Mouse (Mus musculus) embryonic facial prominence, embryonic 15.5 days (tissue): ENCODE measurements at regions not wholly inside any gene's neighbourhood (a gene's known extent, or its start where the extent isn't known, plus 50 kb on each side); places are given as distances from the start of the nearest gene placed in this dataset.

Source experiments
- ATAC-seq: fragments of 200-750 bp; cut with Nextera tagmentation; 2 replicates; pipeline ENCODE4 v1.8.0; 2017; ENCODE audit warnings: low read depth, moderate TSS enrichment; ENCODE audit not compliant: insufficient number of reproducible peaks, low FRiP score, low TSS enrichment
- H3K27ac ChIP-seq: fragments of 300-500 bp; sonication (generic); replicated peaks from 2 replicates; pipeline ENCODE4 v1.5.1; 2015; ENCODE audit warnings: mild to moderate bottlenecking, inconsistent platforms
- H3K27me3 ChIP-seq: fragments of 300-500 bp; sonication (generic); 2 replicates; pipeline ENCODE4 v1.6.1; 2015; ENCODE audit warnings: inconsistent platforms
- H3K36me3 ChIP-seq: fragments of 300-500 bp; sonication (generic); 2 replicates; pipeline ENCODE4 v1.6.1; 2015; ENCODE audit warnings: mild to moderate bottlenecking, inconsistent platforms
- H3K4me1 ChIP-seq: fragments of 300-500 bp; sonication (generic); 2 replicates; pipeline ENCODE4 v1.6.1; 2015; ENCODE audit warnings: inconsistent platforms
- H3K4me2 ChIP-seq: fragments of 300-500 bp; sonication (generic); replicated peaks from 2 replicates; pipeline ENCODE4 v1.6.1; 2015; ENCODE audit warnings: mild to moderate bottlenecking, inconsistent platforms
- H3K4me3 ChIP-seq: fragments of 300-500 bp; sonication (generic); replicated peaks from 2 replicates; pipeline ENCODE4 v1.5.1; 2015; ENCODE audit warnings: mild to moderate bottlenecking, inconsistent platforms
- H3K9ac ChIP-seq: fragments of 300-500 bp; sonication (generic); 2 replicates; pipeline ENCODE4 v1.6.1; 2015; ENCODE audit warnings: inconsistent platforms
- H3K9me3 ChIP-seq: fragments of 300-500 bp; sonication (generic); replicated peaks from 2 replicates; pipeline ENCODE4 v1.6.1; 2016; ENCODE audit warnings: inconsistent platforms
- WGBS: fragments of 180-500 bp; shearing (Covaris S2); methylation state at CpG from one replicate; pipeline ENCODE4 v1.1.7; 2015; 5-methylcytosine and 5-hydroxymethylcytosine counted together

DNA sequence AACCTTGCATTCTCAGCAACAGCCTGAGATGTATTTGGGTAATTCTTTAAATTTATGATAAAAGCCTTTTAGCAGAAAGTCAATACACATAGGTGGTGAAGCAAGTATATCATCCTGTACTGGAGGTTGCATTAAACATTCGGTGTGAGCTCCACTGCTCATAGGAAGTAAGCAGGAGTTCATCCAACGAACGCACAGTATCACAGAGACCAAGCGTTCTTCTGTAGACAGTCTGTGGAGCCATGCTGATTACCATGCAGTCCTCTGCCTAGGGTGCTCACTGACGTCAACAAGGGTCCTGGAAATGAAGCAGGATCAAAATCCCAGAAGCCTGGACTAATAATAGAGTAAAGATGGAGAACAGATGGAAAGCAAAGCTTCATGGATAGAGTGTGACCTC is 391.1 kb upstream of the Mef2c start:
- Histone ChIP-seq H3K9me3 (no peaks in the 10 kb centered on the region), H3K4me3 (no peak overlapping the region), H3K27me3 (no peaks in the 10 kb centered on the region), H3K4me2 (no peak overlapping the region), H3K36me3 (no peaks in the 10 kb centered on the region), H3K4me1 (no peaks in the 10 kb centered on the region), H3K27ac (no peak overlapping the region), H3K9ac (no peak overlapping the region)
- 59% methylated on average over 5 of the region's 5 CpGs for WGBS
- ATAC-seq = no peak

DNA sequence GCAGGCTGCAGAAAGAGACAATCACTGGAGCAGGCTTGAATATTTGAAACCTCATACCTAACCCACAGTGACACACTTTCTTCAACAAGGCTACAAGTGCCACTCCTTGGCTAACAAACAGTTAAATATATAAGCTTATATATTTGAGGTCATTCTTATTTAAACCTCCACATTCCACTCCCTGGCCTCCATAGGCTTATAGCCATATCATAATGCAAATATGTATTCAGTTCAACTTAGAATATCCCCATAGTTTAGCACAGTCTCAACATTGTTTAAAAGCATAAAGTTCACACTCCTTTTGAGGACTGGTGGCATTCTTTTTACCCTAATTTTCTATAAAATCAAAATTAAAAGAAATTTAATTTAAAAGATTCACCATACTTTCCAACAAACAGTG is 390.0 kb upstream of the Mef2c start:
- H3K27me3 ChIP-seq = no peaks in the 10 kb centered on the region
- H3K9me3 ChIP-seq = no peaks in the 10 kb centered on the region
- ATAC-seq = no peak
- no peak overlapping the region for H3K27ac ChIP-seq
- no peak overlapping the region for H3K4me2 ChIP-seq
- H3K4me3 ChIP-seq = no peak overlapping the region
- H3K36me3 ChIP-seq = no peaks in the 10 kb centered on the region
- H3K9ac ChIP-seq = no peak overlapping the region
- H3K4me1 ChIP-seq = no peaks in the 10 kb centered on the region

DNA sequence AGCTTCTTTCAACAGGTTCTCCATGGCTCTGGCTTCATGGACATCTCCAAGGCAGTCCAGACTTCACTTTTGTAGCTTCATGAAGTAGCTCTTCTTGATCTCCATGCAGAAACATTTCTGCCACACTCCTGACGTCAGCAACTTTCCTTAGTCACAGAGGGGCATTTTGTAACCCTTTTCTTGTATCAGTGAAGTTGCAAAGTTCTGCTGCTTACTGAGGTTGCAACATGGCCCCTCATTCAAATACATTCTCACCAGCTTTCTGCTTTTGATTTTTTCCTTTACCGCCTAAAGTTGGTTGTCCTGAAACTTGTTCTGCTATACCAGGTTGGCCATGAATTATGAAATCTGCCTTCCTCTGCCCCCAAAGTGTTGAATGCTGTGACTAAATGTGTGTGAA is 389.4 kb upstream of the Mef2c start:
- no peak for ATAC-seq
- Histone ChIP-seq H3K4me1 (no peaks in the 10 kb centered on the region), H3K27me3 (no peaks in the 10 kb centered on the region), H3K4me2 (no peak overlapping the region), H3K4me3 (no peak overlapping the region), H3K9me3 (no peaks in the 10 kb centered on the region), H3K27ac (no peak overlapping the region), H3K9ac (no peak overlapping the region), H3K36me3 (no peaks in the 10 kb centered on the region)
- 80% methylated on average over 2 of the region's 2 CpGs for whole genome bisulfite sequencing

DNA sequence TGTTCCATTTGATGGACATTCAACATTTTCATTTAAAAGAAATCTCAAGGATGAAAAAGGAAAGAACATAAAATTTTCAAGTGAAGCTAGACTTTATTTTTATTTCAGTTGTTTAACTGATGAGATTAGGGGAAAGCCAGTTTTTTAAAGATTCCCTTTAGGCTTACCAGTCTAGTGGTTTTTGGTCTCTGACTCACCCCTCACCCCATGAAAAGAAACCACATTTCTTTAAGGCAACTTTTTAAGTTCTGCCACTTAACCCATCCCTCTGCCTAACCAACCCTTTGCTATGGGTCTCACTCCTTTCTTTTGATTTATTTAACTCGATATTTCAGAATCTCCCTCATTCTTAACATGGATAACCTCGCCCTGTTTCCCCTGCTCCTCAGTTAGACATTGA is 388.1 kb upstream of the Mef2c start:
- WGBS = 72% methylated on average over 2 of the region's 2 CpGs
- Histone ChIP-seq H3K27ac (no peak overlapping the region), H3K4me2 (no peak overlapping the region), H3K9ac (no peak overlapping the region), H3K4me1 (no peaks in the 10 kb centered on the region), H3K9me3 (no peaks in the 10 kb centered on the region), H3K4me3 (no peak overlapping the region), H3K27me3 (no peaks in the 10 kb centered on the region), H3K36me3 (no peaks in the 10 kb centered on the region)
- ATAC-seq = no peak

DNA sequence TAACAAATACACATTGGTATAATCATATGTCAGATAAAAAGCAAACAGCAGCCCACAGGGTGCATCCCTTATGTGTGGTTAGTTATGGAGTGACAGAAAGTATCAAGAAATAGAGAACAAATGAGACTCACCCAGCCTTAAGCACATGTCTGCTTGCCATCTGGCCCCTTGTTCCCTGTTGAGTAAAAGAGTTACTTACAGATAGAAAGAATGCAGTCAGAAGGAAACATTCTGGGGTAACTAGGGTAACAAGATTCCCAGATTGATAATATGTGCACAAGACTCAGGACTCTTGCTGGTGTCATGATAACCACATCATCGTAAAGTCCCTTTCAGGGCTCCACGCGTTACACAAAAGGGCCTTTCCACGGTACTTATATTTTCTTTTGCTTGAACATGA is 383.5 kb upstream of the Mef2c start:
- no peak overlapping the region for H3K4me3 ChIP-seq
- H3K36me3 ChIP-seq = no peaks in the 10 kb centered on the region
- no peak for ATAC-seq
- H3K27ac ChIP-seq = no peak overlapping the region
- H3K9me3 ChIP-seq = no peaks in the 10 kb centered on the region
- H3K4me2 ChIP-seq = no peak overlapping the region
- 45% methylated on average over 4 of the region's 4 CpGs for WGBS
- no peaks in the 10 kb centered on the region for H3K4me1 ChIP-seq
- H3K27me3 ChIP-seq = no peaks in the 10 kb centered on the region
- H3K9ac ChIP-seq = no peak overlapping the region

DNA sequence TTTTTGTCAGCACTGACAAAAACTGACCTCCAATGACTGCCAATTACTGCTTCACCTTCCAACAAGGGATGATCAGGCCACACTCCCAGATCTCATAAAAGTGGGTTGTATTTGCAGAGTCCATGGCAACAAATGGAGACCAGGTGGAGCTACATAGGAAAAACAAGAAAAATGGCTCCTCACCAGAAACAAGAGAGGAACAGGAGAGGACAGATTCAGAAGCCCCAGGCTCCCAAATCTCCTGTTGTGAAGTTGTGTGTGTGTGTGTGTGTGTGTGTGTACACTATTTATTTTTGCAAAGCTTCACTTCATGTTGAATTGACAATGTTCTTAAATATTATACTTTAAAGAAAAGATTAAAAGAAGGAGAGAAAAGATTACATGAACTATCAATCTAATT is 380.2 kb upstream of the Mef2c start:
- no peak for ATAC-seq
- Histone ChIP-seq H3K9me3 (no peaks in the 10 kb centered on the region), H3K36me3 (no peaks in the 10 kb centered on the region)

DNA sequence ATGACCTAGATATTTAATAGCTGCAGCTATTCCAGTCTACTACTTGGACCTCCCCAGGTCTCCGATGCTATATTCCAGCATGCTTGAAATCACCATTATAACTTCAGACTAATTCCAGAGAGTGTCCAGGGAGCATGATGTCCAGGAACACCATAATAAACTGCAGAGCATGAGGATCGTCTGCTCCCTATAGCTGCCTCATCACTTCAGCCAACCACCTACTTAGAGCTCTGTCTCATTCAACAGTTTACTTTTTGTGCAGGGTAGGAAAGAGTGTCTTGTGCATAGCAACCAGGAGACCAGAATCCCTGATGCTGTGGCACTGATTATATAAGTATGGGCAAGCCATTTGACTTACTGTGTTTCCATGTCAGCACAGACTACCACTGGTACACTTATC is 379.2 kb upstream of the Mef2c start:
- Histone ChIP-seq H3K4me2 (no peak overlapping the region), H3K4me3 (no peak overlapping the region), H3K9me3 (no peaks in the 10 kb centered on the region), H3K4me1 (no peaks in the 10 kb centered on the region), H3K27me3 (no peaks in the 10 kb centered on the region), H3K27ac (no peak overlapping the region), H3K36me3 (no peaks in the 10 kb centered on the region), H3K9ac (no peak overlapping the region)
- 80% methylated on average over 2 of the region's 2 CpGs for WGBS
- no peak for ATAC-seq

More for the DNA sequence above, 380.2 kb upstream of the Mef2c start:
- H3K4me1 ChIP-seq = no peaks in the 10 kb centered on the region
- no peak overlapping the region for H3K4me3 ChIP-seq
- no peak overlapping the region for H3K27ac ChIP-seq
- no peaks in the 10 kb centered on the region for H3K27me3 ChIP-seq
- H3K9ac ChIP-seq = no peak overlapping the region
- H3K4me2 ChIP-seq = no peak overlapping the region

DNA sequence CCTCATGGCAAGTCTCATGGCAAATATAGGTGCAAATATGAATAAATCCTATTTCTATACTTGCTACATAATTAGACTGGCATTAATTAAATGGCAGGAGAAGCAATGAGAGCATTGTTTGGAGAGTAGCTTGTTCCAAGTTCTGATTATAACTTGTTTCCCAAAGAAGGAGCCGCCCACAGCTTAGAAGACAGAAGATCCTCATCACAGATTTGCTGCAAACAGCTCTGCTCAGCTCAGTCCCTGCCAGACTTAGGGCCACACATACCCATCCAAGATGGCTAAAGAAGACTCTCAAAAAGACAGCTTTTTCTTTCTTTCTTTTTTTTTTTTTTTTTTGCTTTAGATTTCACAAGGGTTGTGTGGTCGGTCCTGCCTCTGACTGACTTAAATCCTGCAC is 377.4 kb upstream of the Mef2c start:
- Histone ChIP-seq H3K9me3 (no peaks in the 10 kb centered on the region), H3K4me1 (peaks cover 2% of the 10 kb centered on the region; the same call in 1 of the 2 replicates), H3K27ac (no peak overlapping the region), H3K27me3 (no peaks in the 10 kb centered on the region), H3K4me3 (no peak overlapping the region), H3K4me2 (no peak overlapping the region), H3K9ac (no peak overlapping the region), H3K36me3 (no peaks in the 10 kb centered on the region)
- 96% methylated on average over 2 of the region's 2 CpGs for WGBS
- ATAC-seq = no peak

DNA sequence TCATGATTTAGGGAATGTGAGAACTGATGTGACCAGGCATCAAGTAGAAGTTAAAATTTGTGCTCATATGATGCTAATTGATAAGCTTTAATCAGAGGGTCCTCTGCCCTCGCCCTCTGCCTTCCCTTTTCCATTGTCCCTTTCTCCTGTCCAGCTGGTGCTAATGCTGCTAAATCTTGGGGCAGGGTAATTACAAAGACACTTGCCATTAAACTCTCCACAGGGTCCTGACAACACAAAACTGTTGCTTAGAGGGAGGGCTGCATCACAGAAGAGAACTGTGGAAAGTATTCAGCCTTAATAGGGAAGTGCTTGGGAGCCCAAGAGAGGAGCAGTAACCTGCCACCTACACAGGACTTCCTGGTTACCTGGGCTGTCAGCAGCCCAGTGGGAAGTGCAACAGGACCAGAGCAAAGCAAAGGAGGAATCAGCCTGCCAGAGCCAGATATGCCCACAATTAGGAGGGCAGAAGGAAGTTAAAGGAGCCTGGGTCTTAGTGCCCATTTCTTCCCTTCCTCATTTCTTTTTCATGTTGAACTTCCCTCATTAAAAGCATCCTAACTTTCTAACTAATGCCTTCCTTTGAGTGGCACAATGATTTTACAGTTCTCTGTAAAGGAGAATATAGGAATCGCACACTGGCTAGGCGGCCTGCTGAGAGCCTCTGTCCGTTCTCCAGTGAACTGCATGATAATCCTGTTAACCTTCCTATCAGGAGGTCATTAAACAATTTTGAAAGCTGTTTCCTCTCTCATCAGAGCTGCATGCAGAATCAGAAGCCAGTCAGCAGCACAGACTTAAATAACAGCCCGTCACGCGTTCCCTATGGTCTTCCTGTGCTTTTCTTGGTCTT is 372.5 kb upstream of the Mef2c start:
- H3K4me3 ChIP-seq = no peak overlapping the region
- 61% methylated on average over 7 of the region's 7 CpGs for WGBS

DNA sequence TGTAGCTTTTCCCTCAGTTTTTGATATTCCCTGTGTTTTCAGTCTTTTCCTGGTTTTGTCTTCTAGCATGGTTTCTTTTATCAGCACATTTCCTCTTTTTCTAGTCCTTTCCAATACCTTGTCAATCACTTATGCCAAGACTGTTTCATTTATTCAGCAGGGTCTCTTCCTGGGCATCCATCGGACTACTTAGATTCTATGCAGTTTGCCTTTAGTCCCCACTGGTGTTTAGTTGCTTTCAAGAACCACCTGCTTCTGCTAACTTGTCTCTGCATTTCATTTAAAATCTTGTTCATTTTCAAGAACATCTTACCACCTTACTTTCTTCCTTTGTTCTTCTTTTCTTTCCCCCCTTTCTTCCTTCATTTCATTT is 371.9 kb upstream of the Mef2c start:
- WGBS = 66% methylated on average over 1 of the region's 1 CpGs
- Histone ChIP-seq H3K9ac (no peak overlapping the region), H3K36me3 (no peaks in the 10 kb centered on the region), H3K9me3 (no peaks in the 10 kb centered on the region), H3K4me2 (no peak overlapping the region), H3K4me1 (peaks cover 8% of the 10 kb centered on the region; the same call in 1 of the 2 replicates), H3K27me3 (no peaks in the 10 kb centered on the region), H3K4me3 (no peak overlapping the region), H3K27ac (no peak overlapping the region)
- no peak for ATAC-seq

More for the DNA sequence above, 372.5 kb upstream of the Mef2c start:
- no peak for ATAC-seq
- no peak overlapping the region for H3K4me2 ChIP-seq
- H3K27ac ChIP-seq = no peak overlapping the region
- no peak overlapping the region for H3K9ac ChIP-seq
- no peaks in the 10 kb centered on the region for H3K36me3 ChIP-seq
- no peaks in the 10 kb centered on the region for H3K9me3 ChIP-seq
- H3K27me3 ChIP-seq = no peaks in the 10 kb centered on the region
- H3K4me1 ChIP-seq = peaks cover 8% of the 10 kb centered on the region; the same call in 1 of the 2 replicates

DNA sequence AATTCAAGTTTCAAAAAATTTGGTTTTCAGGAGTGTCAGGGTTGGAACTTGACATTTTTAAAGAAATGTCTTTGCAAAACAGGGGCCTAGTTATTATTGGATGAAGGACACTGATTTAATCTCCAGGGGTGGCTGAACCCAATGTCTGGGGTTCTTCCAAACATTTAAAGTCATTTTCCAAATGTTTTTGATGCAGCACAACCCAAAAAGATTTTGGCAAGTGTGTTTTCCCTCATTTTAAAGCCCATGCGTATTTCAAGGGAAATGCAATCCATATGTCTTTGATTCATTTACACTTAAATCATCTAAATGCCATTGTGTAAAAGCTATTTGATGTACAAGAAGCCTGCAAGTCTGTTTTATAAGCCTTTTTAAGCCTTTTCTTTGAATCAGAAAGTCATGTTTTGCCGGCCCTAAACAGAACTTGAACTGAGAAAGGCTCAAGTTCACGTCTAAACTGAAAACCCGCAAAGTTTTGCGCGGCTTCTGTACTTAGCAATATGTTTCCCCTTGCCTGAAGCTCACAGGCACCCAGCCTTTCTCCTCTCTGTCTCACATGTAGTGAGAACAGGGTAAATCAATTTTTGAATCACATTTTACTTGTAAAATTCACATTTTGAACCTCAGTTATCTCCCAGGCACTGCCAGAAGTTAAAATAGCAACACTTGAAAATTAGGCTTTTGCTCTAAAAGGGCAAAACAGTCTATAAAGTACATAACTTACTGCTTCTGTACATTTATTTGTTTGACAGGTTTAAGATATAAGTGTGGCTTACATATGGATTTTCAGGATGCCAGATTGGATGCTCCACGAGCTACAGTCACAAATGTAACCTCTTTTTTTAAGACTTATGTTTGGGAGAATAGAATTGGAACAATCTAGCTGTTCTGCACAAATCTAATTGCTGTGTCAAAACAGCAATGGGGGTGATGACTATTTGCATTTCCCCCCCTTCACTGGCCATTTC is 370.9 kb upstream of the Mef2c start:
- H3K4me2 ChIP-seq = no peak overlapping the region
- no peaks in the 10 kb centered on the region for H3K27me3 ChIP-seq
- H3K36me3 ChIP-seq = no peaks in the 10 kb centered on the region
- ATAC-seq = no peak
- H3K9me3 ChIP-seq = no peaks in the 10 kb centered on the region
- WGBS = 35% methylated on average over 7 of the region's 7 CpGs
- H3K4me1 ChIP-seq = peaks cover 8% of the 10 kb centered on the region; the same call in 1 of the 2 replicates
- no peak overlapping the region for H3K4me3 ChIP-seq
- H3K9ac ChIP-seq = no peak overlapping the region
- H3K27ac ChIP-seq = peak overlapping the region; percentile 58; the same call in 1 of the 2 replicates
